Mouse (Mus musculus) cerebellum, adult 2 months (tissue): ENCODE data around the gene Mrps18a. TPM values are rescaled to one million over a fixed set of nuclear protein-coding genes. Genes with fewer than 3 reads are reported as not detected.

Experiments used
- DNase-seq, 2 experiments: peaks; one replicate each; pipeline ENCODE4 v3.0.0; 2021
- H3K27ac ChIP-seq: fragments of 200-500 bp; 2 replicates; pipeline ENCODE4 v1.5.1; 2012; ENCODE audit warnings: low read length, control low read depth, inconsistent platforms; ENCODE audit not compliant: insufficient read depth
- H3K27me3 ChIP-seq: fragments of 200-500 bp; 2 replicates; pipeline ENCODE4 v1.6.1; 2012; ENCODE audit warnings: inconsistent platforms, mild to moderate bottlenecking, low read length, moderate library complexity; ENCODE audit not compliant: control insufficient read depth, insufficient read depth
- H3K4me1 ChIP-seq: fragments of 200-500 bp; 2 replicates; pipeline ENCODE4 v1.6.1; 2011; ENCODE audit warnings: low read length; ENCODE audit not compliant: control insufficient read depth, insufficient read depth
- H3K4me3 ChIP-seq: fragments of 200-500 bp; replicated peaks from 2 replicates; pipeline ENCODE3; 2011; ENCODE audit warnings: mild to moderate bottlenecking, low read depth, low read length, control low read depth; ENCODE audit not compliant: insufficient read depth
- CTCF ChIP-seq: fragments of 200-500 bp; IDR thresholded peaks from 2 replicates; pipeline ENCODE4 v1.5.1; 2011; ENCODE audit warnings: low read depth, mild to moderate bottlenecking, control low read depth, low read length, moderate library complexity, borderline replicate concordance; ENCODE audit not compliant: insufficient read depth
- POLR2A ChIP-seq: fragments of 200-500 bp; IDR thresholded peaks from 2 replicates; pipeline ENCODE4 v1.6.1; 2011; ENCODE audit warnings: low read length, control low read depth, borderline replicate concordance; ENCODE audit not compliant: insufficient read depth
- WGBS: fragments of 180-500 bp; shearing (Covaris S2); methylation state at CpG from one replicate; pipeline ENCODE4 v1.1.7; 2018; 5-methylcytosine and 5-hydroxymethylcytosine counted together
- polyA plus RNA-seq: library from polyadenylated mRNA; depleted of rRNA; stranded (reverse); fragments of >200 nt; gene quantifications from 2 replicates; pipeline ENCODE4 v1.2.3, GENCODE M21; 2012

Gene Mrps18a
- polyA plus RNA-seq, 1 experiment, result 134 TPM

DNA sequence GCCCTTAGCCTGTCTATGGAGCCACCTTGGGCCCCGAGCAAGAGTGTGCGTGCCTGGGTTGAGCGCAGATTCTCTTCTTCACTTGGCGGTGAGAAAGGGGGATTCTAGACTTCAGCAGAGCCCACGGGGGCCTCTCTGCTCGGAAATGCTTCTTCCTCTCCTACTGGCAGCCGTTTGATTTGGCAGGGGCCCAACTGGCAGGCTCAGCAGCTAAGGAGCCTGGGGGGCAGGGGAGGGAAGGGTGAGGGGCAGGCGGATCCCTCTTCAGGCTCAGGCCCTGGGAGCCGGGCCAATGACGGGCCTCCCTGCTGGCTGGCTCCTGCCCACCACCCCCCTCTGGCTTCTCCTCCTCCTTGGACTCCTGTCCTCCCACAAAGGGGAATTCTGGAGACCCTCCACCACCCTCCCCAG is 26.7 kb upstream of the Mrps18a start:
- H3K27me3 ChIP-seq, result no peaks in the 10 kb centered on the region
- no peak overlapping the region for H3K27ac ChIP-seq
- TF ChIP-seq CTCF (no peak), POLR2A (no peak)
- no peaks in the 10 kb centered on the region for H3K4me1 ChIP-seq
- WGBS, result 5% methylated on average over 10 of the region's 10 CpGs
- H3K4me3 ChIP-seq, result no peak overlapping the region
- peak; percentile 35 to 55 for DNase-seq

DNA sequence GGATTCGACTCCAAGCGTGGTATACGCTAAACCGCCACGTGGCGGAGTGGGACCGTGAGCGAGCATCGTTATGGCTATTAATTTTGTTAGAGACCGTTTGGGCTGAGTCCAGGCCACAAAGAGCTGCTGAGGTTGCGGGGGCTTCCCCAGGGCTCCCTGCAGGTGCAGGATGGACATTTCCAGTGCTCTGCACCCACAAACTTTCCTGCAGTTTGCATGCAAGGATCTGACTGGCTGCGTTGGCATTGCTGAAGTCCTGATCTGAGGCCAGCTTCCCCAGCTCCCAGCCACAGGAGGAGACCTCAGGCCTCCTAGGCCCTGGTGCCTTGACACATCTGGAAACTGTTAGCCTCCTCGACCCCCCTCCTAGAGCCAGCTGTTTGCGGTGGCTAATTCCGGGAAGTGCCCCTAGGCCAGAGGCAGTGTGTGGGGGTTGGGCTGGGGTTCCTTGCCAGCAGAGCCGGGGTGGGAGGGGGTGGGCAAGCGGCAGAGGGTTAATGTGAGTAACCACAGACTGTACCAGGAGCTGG is 24.4 kb upstream of the Mrps18a start:
- DNase-seq, result no peak
- TF ChIP-seq POLR2A (no peak), CTCF (no peak)
- Histone ChIP-seq H3K27ac (no peak overlapping the region), H3K27me3 (no peaks in the 10 kb centered on the region), H3K4me1 (no peaks in the 10 kb centered on the region), H3K4me3 (no peak overlapping the region)
- WGBS, result 29% methylated on average over 17 of the region's 17 CpGs

DNA sequence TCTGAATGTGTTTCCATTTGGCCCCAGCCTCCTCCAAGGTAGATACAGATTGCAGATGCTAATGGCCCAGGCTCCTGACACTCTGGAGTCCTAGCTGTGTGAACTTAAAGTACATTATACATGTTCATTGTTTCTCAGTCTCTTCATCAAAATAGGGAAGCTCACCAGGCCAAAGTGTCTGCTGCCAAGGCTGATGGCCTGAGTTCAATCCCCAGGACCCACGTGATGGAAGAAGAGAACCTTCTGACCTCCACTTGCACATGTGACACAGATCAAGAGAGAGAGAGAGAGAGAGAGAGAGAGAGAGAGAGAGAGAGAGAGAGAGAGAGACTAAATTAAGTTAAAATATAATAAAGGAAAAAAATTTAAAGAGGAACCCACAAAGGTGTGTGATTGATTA is 19.4 kb upstream of the Mrps18a start:
- WGBS, result 50% methylated on average over 1 of the region's 1 CpGs
- no peaks in the 10 kb centered on the region for H3K4me1 ChIP-seq
- no peak overlapping the region for H3K27ac ChIP-seq
- no peak overlapping the region for H3K4me3 ChIP-seq
- TF ChIP-seq POLR2A (no peak), CTCF (no peak)
- DNase-seq, result no peak
- no peaks in the 10 kb centered on the region for H3K27me3 ChIP-seq

DNA sequence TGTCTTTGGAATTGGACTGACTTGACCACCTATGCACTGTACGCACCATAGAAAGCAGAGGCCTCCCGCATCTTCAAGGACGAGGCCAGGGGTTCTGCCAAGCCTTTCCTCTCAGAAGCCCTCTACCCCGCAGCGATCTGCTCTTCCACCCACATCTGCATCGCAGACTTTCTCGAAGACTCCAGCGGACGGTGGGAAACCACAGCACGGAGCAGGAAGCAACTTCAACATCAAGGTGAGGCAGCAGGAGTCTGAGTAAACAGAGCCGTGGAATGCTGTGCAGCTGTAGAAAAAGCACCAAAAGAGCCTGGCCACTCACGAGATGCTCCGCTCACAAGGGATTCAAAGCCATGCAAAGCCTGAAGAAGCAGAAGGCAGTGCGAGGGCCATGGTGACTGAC is 18.9 kb upstream of the Mrps18a start:
- H3K27me3 ChIP-seq, result no peaks in the 10 kb centered on the region
- WGBS, result 80% methylated on average over 14 of the region's 14 CpGs

DNA sequence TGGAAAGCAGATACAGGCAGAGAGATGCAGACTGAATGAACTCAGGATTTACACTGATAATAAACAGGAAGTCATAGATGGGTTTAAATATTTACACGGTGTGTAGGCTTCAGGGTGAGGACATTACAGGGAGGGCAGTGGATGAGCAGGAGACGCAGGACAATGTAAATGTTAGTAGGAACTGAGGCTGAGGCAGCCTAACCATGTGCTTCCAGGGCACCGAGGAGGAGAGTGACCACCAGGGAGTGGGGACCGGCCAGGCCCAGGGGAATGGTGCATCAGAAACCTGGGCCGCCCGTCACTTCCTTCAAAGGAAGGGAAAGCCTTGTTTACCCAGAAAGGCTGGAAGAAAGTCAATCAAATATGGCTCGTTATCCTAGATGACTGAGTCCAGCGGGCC is 12.3 kb upstream of the Mrps18a start:
- H3K27me3 ChIP-seq, result no peaks in the 10 kb centered on the region
- no peaks in the 10 kb centered on the region for H3K4me1 ChIP-seq
- TF ChIP-seq CTCF, result no peak
- no peak for TF ChIP-seq POLR2A
- no peak overlapping the region for H3K4me3 ChIP-seq
- no peak for DNase-seq
- 59% methylated on average over 8 of the region's 8 CpGs for WGBS
- no peak overlapping the region for H3K27ac ChIP-seq

More for the DNA sequence above, 18.9 kb upstream of the Mrps18a start:
- Histone ChIP-seq H3K4me1 (no peaks in the 10 kb centered on the region), H3K27ac (no peak overlapping the region), H3K4me3 (no peak overlapping the region)
- DNase-seq, result no peak
- TF ChIP-seq POLR2A, result no peak
- TF ChIP-seq CTCF, result no peak

DNA sequence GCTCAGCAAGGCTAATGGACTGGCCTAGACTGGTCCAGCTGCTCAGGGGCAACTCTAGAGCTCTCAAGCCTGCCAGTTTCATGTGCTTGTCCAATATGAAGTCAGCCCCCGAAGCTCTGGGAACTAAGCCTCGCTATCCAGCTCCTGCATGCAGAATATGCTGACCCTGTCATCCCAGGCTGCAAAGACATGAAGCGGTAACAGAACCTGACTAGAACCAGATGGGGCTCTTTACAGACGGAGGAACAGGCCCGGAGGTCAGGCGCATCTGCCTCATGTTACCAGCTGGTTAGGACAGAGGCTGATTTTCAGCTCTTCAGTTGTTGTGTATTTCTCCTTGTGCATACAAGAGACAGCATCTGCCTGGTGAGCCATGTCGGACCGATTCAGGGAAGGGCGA is 8.9 kb upstream of the Mrps18a start:
- TF ChIP-seq CTCF (no peak), POLR2A (no peak)
- no peak overlapping the region for H3K27ac ChIP-seq
- H3K4me3 ChIP-seq, result no peak overlapping the region
- WGBS, result 85% methylated on average over 9 of the region's 9 CpGs
- H3K4me1 ChIP-seq, result no peaks in the 10 kb centered on the region
- H3K27me3 ChIP-seq, result no peaks in the 10 kb centered on the region
- DNase-seq, result no peak

DNA sequence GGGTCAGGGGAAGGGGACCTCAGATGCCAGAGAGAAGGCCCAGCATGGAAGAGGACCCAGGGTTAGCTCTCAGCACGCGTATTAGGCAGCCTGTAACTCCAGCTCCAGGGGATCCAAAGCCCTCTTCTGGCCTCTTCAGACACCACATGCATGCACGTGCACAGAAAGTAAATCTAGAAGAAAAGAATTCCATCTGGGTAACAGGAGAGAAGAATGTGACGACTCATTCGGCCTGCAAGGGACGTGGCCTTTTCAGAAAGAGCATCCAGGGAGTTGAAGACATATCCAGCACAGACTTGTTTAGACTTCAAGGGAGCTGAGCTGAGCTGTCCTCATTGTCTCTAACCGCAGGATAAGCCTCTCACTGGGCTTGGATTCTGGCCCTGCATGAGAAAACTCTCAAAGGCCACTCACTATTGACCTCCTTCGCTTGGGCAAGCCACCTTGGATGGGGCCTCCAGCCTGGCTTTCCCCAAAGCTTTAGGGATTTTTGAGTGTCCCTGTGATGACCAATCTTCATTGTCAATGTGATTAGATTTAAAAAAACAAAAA is 8.1 kb upstream of the Mrps18a start:
- Histone ChIP-seq H3K27ac (no peak overlapping the region), H3K4me3 (no peak overlapping the region), H3K27me3 (no peaks in the 10 kb centered on the region), H3K4me1 (no peaks in the 10 kb centered on the region)
- 68% methylated on average over 8 of the region's 8 CpGs for WGBS
- DNase-seq, result no peak
- TF ChIP-seq CTCF (no peak), POLR2A (no peak)

DNA sequence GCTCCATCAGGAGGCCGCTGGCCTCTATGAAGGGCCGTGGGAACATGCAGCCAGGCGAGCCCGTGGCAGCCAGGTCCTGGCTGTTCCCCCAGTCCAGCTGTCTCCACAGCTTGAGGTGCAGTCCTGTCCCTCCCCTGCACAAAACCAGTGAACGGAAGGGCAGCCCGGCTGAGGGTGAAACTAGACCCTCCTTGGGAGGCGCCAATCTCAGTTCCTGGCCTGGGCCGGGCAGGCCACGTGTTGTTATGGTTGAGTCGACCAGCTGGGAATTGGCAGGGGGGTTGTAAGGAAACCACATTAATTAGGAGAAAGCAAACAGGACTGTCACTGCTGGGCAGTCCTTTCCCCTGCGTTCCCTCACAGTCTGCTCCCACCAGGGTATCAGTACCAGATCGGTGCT is 6.3 kb upstream of the Mrps18a start:
- H3K4me3 ChIP-seq, result no peak overlapping the region
- no peak overlapping the region for H3K27ac ChIP-seq
- TF ChIP-seq POLR2A, result no peak
- TF ChIP-seq CTCF, result no peak
- no peaks in the 10 kb centered on the region for H3K27me3 ChIP-seq
- DNase-seq, result no peak
- no peaks in the 10 kb centered on the region for H3K4me1 ChIP-seq
- WGBS, result 7% methylated on average over 12 of the region's 12 CpGs
